Mouse (Mus musculus): Measurements from ENCODE around the gene Slc25a48.

- TF ChIP-seq CTCF (IDR thresholded peaks at IDR 0.05; ENCODE audit: borderline replicate concordance, control insufficient read depth, extremely low read depth, insufficient read depth, low read length, poor library complexity) (no peak), POLR2A (IDR thresholded peaks at IDR 0.05; ENCODE audit: control insufficient read depth, extremely low read depth, insufficient read depth, low read length, poor library complexity) (no peak)
Observed at GRCm38 (mm10) chr13:56506871-56507496, 68.8 kb downstream of the Slc25a48 start.
